Mouse (Mus musculus): ENCODE measurements around the gene Phactr2.
A peak's percentile ranks its signal among the peaks of the same experiment; 100 is the strongest.

The Phactr2 gene

DNA sequence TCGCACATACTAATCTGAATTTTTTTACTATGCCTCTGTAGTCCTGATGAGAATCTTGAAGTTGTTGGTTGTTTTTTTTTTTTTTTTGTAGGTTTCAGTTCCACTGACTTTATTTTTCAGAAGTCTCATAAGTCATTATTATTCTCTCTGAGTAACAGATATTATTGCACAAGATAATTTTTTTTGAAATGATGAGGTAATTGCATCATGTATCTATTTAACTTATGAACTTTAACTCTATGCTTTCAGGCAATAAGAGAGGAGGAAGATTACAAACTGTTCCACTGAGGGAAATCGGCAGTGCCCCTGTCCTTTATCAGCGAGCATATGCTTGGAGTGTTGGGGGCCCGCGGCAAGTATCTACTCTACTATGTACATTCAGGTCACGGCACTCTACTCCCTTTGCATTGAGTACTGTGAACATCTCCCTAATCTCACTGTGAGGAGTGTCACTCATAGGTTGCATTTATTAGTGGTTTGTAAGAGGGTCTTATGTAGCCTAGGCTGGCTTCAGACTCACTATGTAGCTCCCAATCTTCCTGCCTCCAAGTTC, 272.4 kb downstream of the Phactr2 start:
- DNase-seq: no peak

DNA sequence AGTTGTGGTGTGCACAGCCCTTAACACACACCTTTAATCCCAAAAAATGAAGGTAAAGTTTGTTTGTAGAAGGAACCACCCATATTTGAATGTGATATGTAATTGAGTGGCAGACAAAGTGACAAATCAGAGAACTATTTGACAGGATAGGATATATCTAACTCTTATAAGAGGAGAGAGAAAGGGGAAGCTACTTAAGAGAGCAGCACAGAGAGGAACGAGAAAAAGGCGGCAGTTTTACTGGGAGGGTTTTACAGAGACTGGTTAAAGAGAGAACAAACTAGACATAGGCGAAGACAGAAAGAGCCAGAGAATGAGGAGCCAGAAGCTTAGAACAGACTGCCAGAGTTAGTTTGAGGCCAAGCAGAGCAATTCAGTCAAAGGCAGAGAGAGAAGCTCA, 273.4 kb downstream of the Phactr2 start:
- DNase-seq: no peak

DNA sequence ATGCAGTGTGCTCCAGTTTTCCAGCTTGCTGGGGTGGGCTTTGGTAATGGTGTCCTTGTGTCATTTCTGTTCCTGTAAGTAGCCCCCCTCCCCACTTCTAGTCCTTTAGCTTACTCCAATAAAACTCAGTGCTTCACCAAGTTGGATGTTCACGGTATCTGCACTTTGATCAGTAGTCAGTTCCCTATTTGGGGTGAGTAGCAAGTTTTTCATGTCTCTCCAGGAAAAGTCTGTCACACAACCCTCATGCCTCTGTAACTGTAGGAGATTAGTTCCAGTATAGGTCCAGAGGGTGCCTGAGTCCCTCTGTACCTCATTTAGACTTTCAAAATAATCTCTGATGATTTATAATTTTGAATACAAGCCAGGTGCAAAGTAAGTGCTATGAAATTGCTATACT, 275.0 kb downstream of the Phactr2 start:
- DNase-seq: no peak

DNA sequence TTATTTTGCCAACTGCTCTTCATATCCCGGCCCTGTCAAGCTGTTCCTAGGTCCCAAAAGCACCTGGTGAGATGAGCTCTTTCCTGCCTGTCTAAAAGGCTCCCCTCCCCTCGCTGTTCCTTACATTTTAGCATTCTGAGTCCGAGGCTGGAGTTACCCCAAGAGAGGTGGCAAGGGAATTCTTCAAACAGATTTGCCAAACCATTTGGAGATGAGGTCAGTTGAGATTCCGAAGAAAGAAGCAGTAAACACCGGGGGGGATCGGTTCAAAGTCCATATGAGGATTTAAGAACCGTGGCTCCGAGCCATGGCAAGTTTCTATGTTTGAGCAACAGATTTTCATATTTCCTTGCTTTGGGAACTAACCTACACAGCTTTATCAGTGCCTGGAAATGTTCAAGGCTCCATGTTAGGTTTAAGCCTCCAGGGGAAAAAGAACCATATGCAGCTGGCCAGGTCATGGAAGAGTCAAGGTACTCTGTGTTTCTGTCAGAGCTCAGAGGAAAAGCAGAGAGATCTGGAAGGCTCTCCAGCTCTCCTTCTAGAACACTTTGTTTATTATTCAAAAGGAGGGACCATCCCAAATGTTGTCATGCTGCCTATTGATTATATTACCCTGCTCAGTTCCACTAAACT, 277.2 kb downstream of the Phactr2 start:
- DNase-seq: no peak

DNA sequence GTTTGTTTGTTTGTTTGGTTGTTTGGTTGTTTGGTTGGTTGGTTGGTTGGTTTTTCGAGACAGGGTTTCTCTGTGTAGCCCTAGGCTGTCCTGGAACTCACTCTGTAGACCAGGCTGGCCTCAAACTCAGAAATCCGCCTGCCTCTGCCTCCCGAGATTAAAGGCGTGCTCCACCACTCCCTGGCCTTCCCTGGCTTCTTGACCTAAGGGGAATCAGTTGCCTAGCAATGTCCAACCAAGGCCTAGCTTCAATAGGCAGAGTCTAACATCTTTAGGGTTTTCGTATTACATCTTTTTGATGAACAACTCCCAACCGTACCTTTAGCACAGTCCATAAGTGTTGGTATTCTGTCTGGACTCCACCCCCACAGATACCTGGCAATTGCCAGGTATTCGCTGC, 280.7 kb downstream of the Phactr2 start:
- peak in 1 of 2 experiments; percentile 12 for DNase-seq

DNA sequence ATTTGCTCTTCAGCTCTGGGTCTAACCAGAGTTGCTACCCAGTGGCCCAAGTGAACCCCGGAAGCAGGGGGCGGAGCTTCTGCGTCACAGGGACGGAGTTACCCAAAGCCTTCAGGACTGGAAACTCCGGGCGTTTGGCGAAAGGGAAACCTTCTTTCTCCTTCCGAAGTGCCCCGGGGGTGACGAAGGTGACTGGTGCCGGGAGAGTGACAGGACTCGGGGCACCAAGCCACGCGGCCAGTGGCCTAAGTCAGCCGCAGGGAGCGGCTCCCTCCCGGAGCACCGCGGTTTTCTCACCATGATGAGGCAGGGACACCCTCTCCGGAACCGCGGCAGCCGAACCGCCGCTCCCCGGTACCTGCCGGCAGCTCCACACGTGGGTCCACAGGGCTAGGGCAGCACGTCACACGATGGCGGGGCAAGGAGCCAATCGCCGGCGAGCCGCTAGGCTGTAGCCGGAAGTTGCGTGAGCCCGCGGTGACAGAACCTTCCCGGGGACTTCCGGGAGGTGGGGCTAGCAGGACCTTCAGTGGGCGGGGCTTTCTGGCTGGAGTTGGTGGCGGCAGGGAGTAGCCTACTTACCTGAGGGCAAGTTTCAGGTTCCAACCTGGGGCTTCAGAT, 281.4 kb downstream of the Phactr2 start, which contains the start of gene Ltv1:
Gene Ltv1 (minus strand): TSS at position 438 of the 621 bp plus-strand sequence.
- peak; percentile 93 to 94 for DNase-seq

DNA sequence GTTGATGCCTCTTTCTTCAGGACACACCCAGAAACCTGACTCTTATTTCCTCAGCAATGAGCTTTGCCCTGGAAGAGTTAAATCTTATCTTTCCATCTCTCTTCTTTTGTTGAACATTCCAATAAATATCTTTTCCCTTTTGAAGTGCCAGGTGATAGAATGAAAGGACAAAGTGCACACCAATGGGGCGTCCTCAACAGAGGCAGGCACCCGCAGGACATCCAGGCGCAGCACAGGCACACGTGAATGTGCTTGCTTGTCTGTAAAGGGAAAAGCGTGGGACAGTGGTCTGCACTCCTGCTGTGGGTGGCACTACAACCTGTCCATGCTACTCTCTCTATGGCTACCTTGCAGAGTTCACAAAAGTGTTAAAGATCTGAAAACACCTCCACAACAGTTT, 284.3 kb downstream of the Phactr2 start:
- no peak for DNase-seq

DNA sequence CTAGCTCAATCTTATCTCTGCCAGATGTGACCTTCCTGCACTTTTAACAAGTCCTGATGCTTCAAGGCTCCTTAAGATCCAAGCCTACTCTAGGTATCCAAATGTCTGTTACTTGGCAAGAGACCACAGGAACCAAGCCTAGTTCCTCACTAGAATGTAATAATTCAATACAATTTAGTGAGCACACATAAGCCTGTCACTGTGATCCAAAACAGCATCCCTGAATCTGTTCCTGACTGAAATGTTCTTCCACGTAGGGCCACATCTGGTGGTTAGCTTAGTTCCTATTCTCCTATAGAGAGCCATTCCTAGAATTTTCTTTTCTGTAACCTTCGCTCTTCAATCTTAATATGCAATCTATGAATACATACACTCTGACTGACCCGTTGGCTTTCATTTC, 287.5 kb downstream of the Phactr2 start:
- no peak for DNase-seq

DNA sequence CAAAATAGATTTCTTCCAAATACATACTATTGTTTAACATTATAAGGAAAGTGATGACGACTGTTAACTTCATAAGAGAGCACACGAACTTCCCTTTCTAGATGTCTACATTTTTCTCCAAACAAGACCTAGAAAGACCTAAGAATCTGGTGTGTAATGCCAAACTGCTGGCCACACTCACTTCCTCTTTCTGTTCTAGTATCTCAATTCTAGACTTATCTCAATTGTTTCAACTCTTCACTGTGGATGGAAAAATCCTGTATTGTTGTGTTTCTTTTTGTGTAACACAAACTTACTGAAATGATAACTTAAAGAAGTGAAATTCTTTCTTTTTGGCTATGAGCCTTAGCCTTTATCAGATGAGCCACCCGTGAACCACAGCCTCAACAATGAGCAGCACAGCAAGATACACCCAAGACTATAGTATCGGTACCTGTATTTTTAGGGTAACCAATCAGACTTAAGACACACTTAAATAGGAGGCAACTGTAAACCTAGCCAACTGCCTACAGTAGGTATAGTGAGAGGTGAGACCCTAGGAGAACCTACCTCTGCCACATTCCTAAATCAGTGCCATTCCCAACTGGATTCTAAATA, 289.9 kb downstream of the Phactr2 start:
- DNase-seq: no peak

DNA sequence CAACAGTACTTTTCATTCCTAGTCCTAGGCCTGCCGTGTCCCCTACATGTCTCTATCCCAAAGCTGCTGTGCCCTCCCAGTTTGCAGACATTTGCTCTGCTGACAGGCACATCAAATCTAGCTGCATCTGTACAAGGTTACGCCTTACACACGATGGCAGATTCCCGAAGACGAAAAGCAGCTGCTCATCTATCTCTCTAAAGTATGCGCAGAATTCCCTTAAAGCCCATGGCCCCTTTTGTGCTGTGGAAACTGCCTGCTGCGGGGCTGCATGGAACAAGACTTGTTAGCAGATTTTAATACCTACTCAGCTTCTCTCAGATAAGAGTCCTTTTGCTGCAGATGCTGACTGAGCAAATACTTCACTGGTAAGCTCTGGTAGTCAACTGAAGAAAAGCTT, 294.0 kb downstream of the Phactr2 start:
- no peak for DNase-seq

DNA sequence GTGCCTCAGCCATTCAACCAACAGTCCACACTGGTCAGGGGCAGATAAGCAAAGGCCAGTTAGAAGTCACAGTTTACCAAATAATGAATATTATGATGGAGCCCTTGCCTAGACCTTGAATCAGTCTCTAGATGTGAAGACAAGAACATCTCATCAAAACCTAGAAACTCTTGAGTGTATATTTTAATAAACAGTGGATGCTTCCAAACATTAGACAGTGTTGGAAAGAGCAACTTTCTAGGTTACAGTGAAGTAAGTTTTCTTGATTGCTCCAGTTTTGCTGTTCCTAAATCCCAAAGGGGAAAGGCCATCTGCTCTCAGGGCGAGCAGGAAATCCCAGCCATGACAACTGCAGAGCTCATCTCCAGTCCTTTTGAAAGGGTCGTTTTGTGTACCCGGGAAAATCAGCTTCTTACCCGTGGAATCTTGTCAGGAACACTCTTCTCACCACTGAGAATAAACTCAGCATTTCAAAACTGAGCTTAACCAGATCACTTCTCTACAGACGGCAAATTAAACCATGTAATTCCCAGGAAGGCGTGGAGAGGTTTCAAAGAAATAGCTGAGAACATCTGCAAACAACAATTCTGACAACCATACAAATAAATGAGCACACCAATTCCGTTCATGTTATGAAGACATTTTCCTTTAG, 296.1 kb downstream of the Phactr2 start, which contains the start of gene Zc2hc1b:
Gene Zc2hc1b (minus strand): TSS at position 51 of the 652 bp plus-strand sequence.
- DNase-seq: no peak

DNA sequence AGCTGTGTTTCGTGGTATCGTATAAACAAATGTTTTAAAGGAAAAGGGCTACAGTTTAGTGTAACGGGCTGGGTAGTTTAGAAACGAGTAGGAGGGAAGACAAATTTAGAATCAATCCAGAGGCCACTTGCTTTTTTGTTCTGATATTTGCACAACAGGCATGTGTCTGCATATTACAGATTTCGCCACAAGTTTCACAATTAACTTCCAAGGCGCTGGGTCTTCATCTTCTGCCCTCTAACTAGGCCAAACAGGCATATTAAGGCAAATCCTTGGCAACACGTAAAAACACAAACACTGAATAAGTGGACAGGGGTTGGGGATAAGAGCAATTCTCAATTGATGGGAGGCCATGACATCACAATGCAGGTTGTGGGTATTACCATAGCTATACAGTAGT, 298.3 kb downstream of the Phactr2 start:
- DNase-seq: no peak

DNA sequence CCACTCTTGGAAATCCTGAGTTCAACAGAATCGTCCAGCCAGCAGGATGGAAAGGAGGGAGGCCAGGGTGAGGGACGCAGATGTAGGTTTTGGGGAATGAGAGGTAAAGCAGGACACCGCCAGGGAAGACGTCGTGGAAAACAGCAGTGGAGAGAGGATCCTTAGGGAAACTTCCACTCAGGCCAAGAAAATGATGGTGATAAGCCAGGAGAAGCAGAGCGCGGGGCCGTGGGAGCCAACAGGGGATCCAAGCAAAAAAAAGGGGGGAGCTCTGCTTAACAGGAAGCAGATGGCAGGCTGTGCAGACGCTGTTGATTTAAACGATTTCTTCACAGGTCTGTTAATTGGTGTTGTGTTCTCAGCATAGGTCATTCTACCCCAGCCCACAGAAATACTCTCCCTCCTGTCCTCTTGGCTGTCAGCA, 301.4 kb downstream of the Phactr2 start:
- no peak for DNase-seq

DNA sequence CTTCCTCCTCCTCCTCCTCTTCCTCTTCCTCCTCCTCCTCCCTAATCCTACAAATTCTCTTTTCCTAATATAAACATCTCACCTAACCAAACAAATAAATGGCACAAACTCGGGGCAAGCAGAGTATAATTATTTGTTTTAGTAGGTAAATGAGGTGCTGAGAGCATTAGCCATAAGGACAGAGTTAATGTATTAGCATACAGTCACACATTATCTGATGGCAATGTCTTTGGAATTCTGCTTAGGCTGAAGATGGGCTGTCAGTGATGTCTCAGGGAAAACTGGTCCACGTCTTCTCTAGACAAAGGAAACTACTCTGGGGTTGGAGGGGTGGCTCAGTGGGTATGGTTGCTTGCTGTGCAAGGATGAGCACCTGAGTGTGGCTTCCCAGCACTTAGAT, 302.8 kb downstream of the Phactr2 start:
- no peak for DNase-seq

DNA sequence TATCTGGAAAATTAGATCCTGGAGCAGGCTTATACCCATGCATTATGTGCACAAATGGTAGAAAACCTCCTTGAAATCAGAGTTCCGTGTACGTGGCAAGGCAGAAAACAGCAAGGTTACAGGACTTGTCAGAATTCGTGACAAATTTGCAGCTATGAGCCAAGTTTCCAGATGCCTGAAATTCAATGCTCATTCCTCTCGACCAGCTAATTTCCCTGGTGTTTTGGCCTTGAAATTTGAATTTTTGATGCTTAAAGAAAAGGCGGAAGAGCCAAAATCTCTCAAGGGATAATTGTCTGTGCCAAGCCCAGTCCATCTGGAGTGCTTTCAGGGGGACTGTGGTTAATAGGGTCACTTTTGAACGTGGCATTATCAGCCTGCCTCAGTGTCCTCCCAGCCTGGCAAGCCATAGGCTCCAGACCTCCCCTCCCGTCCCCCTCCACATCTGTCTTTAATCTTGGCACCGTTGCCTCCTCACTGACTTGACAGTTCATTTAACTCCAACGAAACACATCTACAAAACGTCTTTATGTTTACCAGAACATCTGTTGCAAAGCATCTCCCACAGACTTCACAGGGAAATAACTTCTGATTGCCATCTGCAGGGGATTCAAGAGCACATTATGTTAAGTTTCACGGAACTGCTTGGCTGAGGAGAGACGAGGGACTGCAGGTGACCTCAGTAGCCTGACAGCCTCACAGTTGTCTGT, 303.3 kb downstream of the Phactr2 start:
- DNase-seq: no peak

DNA sequence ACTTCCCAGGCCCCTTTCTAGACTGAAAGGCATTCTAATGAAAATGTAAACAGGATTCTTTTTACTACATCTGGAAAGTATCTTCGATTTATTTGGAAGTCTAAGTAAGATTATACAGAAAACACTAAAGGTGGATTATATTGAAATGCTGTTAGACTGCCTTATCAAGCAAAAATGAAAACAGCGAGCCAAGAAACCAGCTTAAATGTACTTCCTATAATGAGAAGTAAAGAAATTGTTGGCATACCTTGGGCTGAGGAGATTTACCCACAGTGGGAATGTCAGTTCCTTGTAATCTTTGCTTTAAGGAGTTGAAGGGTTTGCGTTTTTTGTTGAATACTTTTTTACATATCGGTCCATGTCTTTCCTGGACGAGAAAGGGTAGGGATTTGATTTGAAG, 305.8 kb downstream of the Phactr2 start:
- DNase-seq: no peak

DNA sequence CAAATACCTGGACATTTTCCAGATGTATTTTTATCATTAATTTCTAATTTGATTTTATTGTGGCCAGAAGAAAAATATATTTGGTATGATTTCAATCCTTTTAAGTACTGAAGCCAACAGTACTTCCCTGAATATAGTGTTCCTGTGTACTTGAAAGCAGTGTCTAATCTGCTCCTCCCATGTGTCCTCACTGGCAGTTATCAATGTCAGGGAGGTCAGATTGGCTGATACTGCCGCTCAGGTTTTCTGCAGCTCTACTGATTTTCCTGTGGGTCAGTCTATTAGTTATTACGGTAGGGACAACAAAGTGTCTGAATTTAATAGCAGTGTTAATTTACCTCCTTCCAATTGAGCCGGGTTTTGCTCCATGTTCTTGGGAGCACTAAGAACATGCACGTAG, 312.2 kb downstream of the Phactr2 start:
- DNase-seq: no peak

DNA sequence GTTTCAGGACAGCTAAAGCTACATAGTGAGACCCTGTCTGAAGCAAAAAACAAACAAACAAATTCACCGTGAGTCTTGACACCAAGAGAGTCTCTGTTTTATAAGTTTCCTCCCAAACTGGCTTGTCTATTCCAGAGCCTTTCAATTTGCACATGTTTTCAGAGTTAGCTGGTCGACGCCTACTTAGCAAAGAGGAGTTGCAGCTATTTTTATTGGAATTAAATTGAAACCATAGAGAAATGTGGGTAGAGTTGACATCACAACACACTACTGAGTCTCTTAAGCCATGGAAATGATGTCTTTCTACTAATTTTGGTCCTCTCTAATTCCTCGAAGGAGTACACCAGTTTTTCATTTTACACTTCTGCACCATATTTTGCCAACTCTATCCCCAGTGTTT, 313.3 kb downstream of the Phactr2 start:
- DNase-seq: no peak

All from thymus, postnatal 36 days (tissue).